Mouse (Mus musculus): ENCODE results near the gene Gnptab. TPM values are rescaled to one million over a fixed set of nuclear protein-coding genes. Genes with fewer than 3 reads are reported as not detected.
"Not testable (repeated sequence)": the region's sequence is repeated elsewhere in the genome, so short reads cannot be mapped to it uniquely, and the experiment has no call there.

Gene Gnptab
- polyA plus RNA-seq, 1 experiment from 2014 or later = 6.7 TPM

GRCm38 (mm10) chr10:88356114-88356982 lies 22.6 kb upstream of the Gnptab start:
- Histone ChIP-seq H3K4me1 (peaks cover 11% of the 10 kb centered on the region), H3K27me3 (ENCODE audit: low read depth, poor library complexity, severe bottlenecking) (peaks cover 42% of the 10 kb centered on the region), H3K4me3 (peak overlapping the region; percentile 63), H3K27ac (replicated peaks) (peak overlapping the region; percentile 78), H3K36me3 (no peaks in the 10 kb centered on the region), H3K9me3 (replicated peaks) (no peaks in the 10 kb centered on the region)
- DNase-seq (ENCODE audit: low spot score) = no peak
- WGBS = 8% methylated on average over 21 of the region's 21 CpGs

- 4% methylated on average over 47 of the region's 47 CpGs for WGBS
- H3K4me1 ChIP-seq = peaks cover 11% of the 10 kb centered on the region
- H3K4me3 ChIP-seq = peak overlapping the region; percentile 63
- no peaks in the 10 kb centered on the region for H3K36me3 ChIP-seq
- H3K27me3 ChIP-seq (ENCODE audit: low read depth, poor library complexity, severe bottlenecking) = peaks cover 42% of the 10 kb centered on the region
- no peaks in the 10 kb centered on the region for H3K9me3 ChIP-seq (replicated peaks)
- peak overlapping the region; percentile 78 for H3K27ac ChIP-seq (replicated peaks)
- peak; percentile 63 for DNase-seq (ENCODE audit: low spot score)
Measured at GRCm38 (mm10) chr10:88356983-88357559, 21.9 kb upstream of the Gnptab start.

GRCm38 (mm10) chr10:88362218-88362617 lies 16.7 kb upstream of the Gnptab start:
- H3K27ac ChIP-seq (replicated peaks) = no peak overlapping the region
- H3K4me1 ChIP-seq = peaks cover 2% of the 10 kb centered on the region
- H3K27me3 ChIP-seq (ENCODE audit: low read depth, poor library complexity, severe bottlenecking) = peaks cover 15% of the 10 kb centered on the region
- H3K4me3 ChIP-seq = no peak overlapping the region
- no peaks in the 10 kb centered on the region for H3K9me3 ChIP-seq (replicated peaks)
- WGBS = 88% methylated on average over 1 of the region's 1 CpGs
- no peaks in the 10 kb centered on the region for H3K36me3 ChIP-seq
- no peak for DNase-seq (ENCODE audit: low spot score)

GRCm38 (mm10) chr10:88364221-88364620 lies 14.7 kb upstream of the Gnptab start:
- H3K4me1 ChIP-seq = no peaks in the 10 kb centered on the region
- 81% methylated on average over 3 of the region's 3 CpGs for WGBS
- no peaks in the 10 kb centered on the region for H3K36me3 ChIP-seq
- H3K27ac ChIP-seq (replicated peaks) = no peak overlapping the region
- no peaks in the 10 kb centered on the region for H3K9me3 ChIP-seq (replicated peaks)
- DNase-seq (ENCODE audit: low spot score) = no peak
- H3K27me3 ChIP-seq (ENCODE audit: low read depth, poor library complexity, severe bottlenecking) = no peaks in the 10 kb centered on the region
- no peak overlapping the region for H3K4me3 ChIP-seq

- Histone ChIP-seq H3K4me3 (no peak overlapping the region), H3K27me3 (ENCODE audit: low read depth, poor library complexity, severe bottlenecking) (no peaks in the 10 kb centered on the region), H3K4me1 (no peaks in the 10 kb centered on the region), H3K36me3 (no peaks in the 10 kb centered on the region), H3K27ac (replicated peaks) (no peak overlapping the region), H3K9me3 (replicated peaks) (no peaks in the 10 kb centered on the region)
- no peak for DNase-seq (ENCODE audit: low spot score)
- 55% methylated on average over 4 of the region's 4 CpGs for WGBS
Measured at GRCm38 (mm10) chr10:88369233-88369632, 9.7 kb upstream of the Gnptab start.

- Histone ChIP-seq H3K4me1 (peaks cover 5% of the 10 kb centered on the region; the same call in 1 of the 2 replicates), H3K27ac (replicated peaks) (no peak overlapping the region), H3K9me3 (replicated peaks) (no peaks in the 10 kb centered on the region), H3K36me3 (no peaks in the 10 kb centered on the region), H3K27me3 (ENCODE audit: low read depth, poor library complexity, severe bottlenecking) (peaks cover 7% of the 10 kb centered on the region; the same call in 1 of the 2 replicates), H3K4me3 (no peak overlapping the region)
- 3% methylated on average over 2 of the region's 2 CpGs for WGBS
- DNase-seq (ENCODE audit: low spot score) = peak; percentile 24
Measured at GRCm38 (mm10) chr10:88371793-88372192, 7.1 kb upstream of the Gnptab start.

GRCm38 (mm10) chr10:88372436-88372835 lies 6.5 kb upstream of the Gnptab start:
- 90% methylated on average over 4 of the region's 4 CpGs for WGBS
- Histone ChIP-seq H3K36me3 (no peaks in the 10 kb centered on the region), H3K4me1 (peaks cover 5% of the 10 kb centered on the region; the same call in 1 of the 2 replicates), H3K27me3 (ENCODE audit: low read depth, poor library complexity, severe bottlenecking) (peaks cover 7% of the 10 kb centered on the region; the same call in 1 of the 2 replicates), H3K9me3 (replicated peaks) (no peaks in the 10 kb centered on the region), H3K4me3 (no peak overlapping the region), H3K27ac (replicated peaks) (no peak overlapping the region)
- DNase-seq (ENCODE audit: low spot score) = no peak

- DNase-seq (ENCODE audit: low spot score); H3K27me3 ChIP-seq (ENCODE audit: low read depth, poor library complexity, severe bottlenecking); H3K36me3 ChIP-seq; H3K27ac ChIP-seq (replicated peaks); H3K9me3 ChIP-seq (replicated peaks); H3K4me3 ChIP-seq; H3K4me1 ChIP-seq: not testable (repeated sequence)
- WGBS = 86% methylated on average over 2 of the region's 2 CpGs
Measured at GRCm38 (mm10) chr10:88372945-88373344, 6.0 kb upstream of the Gnptab start.

GRCm38 (mm10) chr10:88374984-88375383 lies 3.9 kb upstream of the Gnptab start:
- Histone ChIP-seq H3K9me3 (replicated peaks) (no peaks in the 10 kb centered on the region), H3K36me3 (no peaks in the 10 kb centered on the region), H3K27me3 (ENCODE audit: low read depth, poor library complexity, severe bottlenecking) (peaks cover 7% of the 10 kb centered on the region; the same call in 1 of the 2 replicates), H3K27ac (replicated peaks) (no peak overlapping the region), H3K4me3 (no peak overlapping the region), H3K4me1 (peaks cover 9% of the 10 kb centered on the region)
- 33% methylated on average over 10 of the region's 10 CpGs for WGBS
- no peak for DNase-seq (ENCODE audit: low spot score)

- DNase-seq (ENCODE audit: low spot score) = peak; percentile 82
- H3K9me3 ChIP-seq (replicated peaks) = no peaks in the 10 kb centered on the region
- peaks cover 11% of the 10 kb centered on the region for H3K27me3 ChIP-seq (ENCODE audit: low read depth, poor library complexity, severe bottlenecking)
- 16% methylated on average over 11 of the region's 11 CpGs for WGBS
- H3K4me3 ChIP-seq = no peak overlapping the region
- no peak overlapping the region for H3K27ac ChIP-seq (replicated peaks)
- H3K4me1 ChIP-seq = peaks cover 22% of the 10 kb centered on the region
- no peaks in the 10 kb centered on the region for H3K36me3 ChIP-seq
Measured at GRCm38 (mm10) chr10:88376770-88377169, 2.2 kb upstream of the Gnptab start.

- Histone ChIP-seq H3K36me3 (no peaks in the 10 kb centered on the region), H3K27me3 (ENCODE audit: low read depth, poor library complexity, severe bottlenecking) (peaks cover 11% of the 10 kb centered on the region), H3K27ac (replicated peaks) (no peak overlapping the region), H3K4me3 (no peak overlapping the region), H3K4me1 (peaks cover 22% of the 10 kb centered on the region), H3K9me3 (replicated peaks) (no peaks in the 10 kb centered on the region)
- 64% methylated on average over 4 of the region's 4 CpGs for WGBS
- no peak for DNase-seq (ENCODE audit: low spot score)
Measured at GRCm38 (mm10) chr10:88377666-88378065, 1.3 kb upstream of the Gnptab start.

- Histone ChIP-seq H3K9me3 (replicated peaks) (no peaks in the 10 kb centered on the region), H3K4me1 (peaks cover 18% of the 10 kb centered on the region), H3K4me3 (peak overlapping the region; percentile 87), H3K27ac (replicated peaks) (peak overlapping the region; percentile 91; the same call in 1 of the 2 replicates), H3K27me3 (ENCODE audit: low read depth, poor library complexity, severe bottlenecking) (peaks cover 11% of the 10 kb centered on the region), H3K36me3 (no peaks in the 10 kb centered on the region)
- under 1% methylated on average over 11 of the region's 11 CpGs for WGBS
- DNase-seq (ENCODE audit: low spot score) = peak; percentile 34
Measured at GRCm38 (mm10) chr10:88380002-88380401, 1.1 kb downstream of the Gnptab start.
